Mouse (Mus musculus) ES-CJ7 (cell line): ENCODE measurements around the gene Crct1.
A peak's percentile ranks its signal among the peaks of the same experiment; 100 is the strongest.

Experiments
- DNase-seq: peaks from one replicate; pipeline ENCODE4 v3.0.0; 2011; ENCODE audit warnings: low read depth, low spot score

The Crct1 gene

GRCm38 (mm10) chr3:93015460-93016104, at the start of gene Crct1:
Gene Crct1 (minus strand): TSS chr3:93015687.
- DNase-seq = peak; percentile 22

GRCm38 (mm10) chr3:93052826-93053474, 37.5 kb upstream of the Crct1 start:
- DNase-seq = peak; percentile 68

- peak; percentile 58 for DNase-seq
Observed at GRCm38 (mm10) chr3:93050182-93050581, 34.7 kb upstream of the Crct1 start.

DNA sequence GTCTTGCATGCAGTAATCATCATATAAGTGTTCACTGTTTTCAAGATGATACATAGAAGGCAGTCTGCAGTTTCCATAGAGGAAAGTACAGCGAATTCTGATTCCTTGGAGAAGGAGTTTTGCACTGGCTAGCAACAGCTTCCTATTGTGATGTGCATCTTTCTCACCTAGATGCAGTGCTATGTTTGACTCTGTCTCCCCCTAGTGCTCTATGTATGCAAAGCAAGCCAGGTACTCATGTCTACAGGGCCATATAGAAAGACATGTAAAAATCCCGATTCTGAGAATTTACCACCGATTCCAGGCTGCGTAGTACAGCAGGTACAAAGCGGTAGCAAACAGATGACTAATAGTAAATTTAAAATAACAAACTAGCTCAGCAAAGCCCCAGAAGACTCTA, 16.0 kb upstream of the Crct1 start:
- DNase-seq = peak; percentile 68

DNA sequence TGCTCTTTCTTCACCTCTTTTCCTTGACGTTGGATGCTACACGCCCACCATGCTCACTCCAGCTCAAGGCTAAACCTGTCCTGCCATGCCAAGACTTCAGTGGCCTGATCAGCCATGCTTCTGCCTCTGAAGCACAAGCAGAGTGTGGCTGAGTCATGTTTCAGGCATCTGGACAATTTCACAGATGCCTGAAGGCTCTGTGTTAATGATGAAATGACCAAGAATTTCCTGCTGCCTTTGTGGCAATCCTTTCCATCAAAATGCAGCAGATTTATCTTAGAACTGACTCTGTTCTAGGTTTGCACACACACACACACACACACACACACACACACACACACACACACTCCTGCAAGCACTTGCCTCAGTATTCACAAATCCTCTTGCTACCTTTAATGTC, 10.0 kb upstream of the Crct1 start:
- DNase-seq = no peak

DNA sequence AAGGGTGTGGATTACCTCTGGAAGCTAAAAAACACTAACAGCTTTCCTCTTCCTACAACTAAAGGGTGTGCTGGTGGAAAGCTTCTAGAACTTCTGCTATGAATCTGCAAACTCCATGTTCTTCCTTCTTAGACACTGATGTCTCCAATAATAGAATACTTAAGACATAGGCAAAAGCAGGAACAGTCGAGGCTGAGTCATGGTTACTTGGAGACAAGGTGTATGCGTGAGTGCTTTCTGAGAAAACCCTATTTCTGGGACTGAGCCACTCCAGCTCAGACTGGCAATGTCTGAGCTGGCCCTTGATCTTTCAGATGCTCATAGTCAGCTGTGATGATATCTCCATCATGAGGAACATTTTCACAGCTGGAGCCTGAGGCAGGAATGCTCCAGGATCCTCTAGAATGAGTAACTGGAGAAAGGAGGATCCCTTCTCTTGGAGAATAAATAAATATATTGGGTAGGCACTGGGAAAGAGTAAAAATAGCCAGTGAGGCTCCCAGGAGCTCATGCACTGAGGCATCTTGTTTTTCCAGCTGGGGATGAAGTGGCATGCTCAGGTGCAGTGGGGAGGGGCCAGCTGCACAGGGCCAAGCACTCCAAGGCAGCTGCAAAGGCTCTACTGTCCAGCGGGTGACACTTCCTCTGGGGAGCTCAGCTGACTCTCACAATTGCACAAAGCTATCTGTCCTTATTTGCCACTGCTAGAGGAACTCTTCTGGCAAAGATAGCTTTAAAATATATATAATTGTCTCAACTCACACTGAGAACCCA, 8.1 kb upstream of the Crct1 start:
- DNase-seq = no peak

- no peak for DNase-seq
Observed at GRCm38 (mm10) chr3:93021171-93021570, 5.7 kb upstream of the Crct1 start.

DNA sequence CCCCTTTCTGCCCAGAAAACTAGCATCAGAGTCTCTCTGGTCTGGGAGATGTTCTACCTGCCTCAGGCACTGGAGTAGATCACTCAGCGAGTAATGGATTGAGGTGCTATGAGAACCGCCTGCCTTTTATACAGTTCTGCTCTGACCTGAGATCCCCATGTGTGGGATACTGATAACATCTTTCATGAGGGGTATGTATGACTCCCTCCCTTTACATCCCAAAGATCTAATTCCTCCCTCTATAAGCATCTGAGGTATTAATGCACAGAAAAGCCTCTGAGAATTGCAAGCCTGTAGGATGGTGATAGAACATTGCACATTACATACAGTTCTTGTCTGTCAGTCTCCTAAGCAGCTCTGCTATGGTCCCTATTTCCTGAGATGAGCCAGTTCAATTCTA, 3.5 kb upstream of the Crct1 start, which contains the start of gene Lce1m:
Lce1m (minus strand) TSS at position 101 of the 400 bp plus-strand sequence.
- no peak for DNase-seq

GRCm38 (mm10) chr3:93014871-93015270, 616 bp downstream of the Crct1 start:
- DNase-seq = no peak

GRCm38 (mm10) chr3:93014378-93014801, 1.1 kb downstream of the Crct1 start:
- DNase-seq = peak; percentile 24

DNA sequence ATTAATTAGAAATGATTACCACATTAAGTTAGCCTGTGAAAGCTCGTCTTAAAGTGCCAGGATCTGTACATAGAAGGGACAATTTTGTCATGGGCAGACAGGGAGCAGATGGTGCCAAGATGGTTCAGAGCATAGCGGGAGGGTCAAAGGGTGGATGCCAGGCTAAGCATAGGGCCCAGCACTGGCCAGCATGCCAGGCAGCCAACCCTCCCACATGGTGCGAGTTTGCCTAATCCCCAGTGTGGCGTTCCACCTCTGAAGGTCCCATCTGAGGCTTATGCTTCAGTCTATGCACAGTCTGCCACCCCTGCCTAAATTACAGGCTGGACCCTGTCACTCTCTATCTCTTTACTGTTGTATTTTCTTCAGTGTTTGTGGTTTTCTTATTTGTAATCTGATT, 12.6 kb downstream of the Crct1 start:
- no peak for DNase-seq

DNA sequence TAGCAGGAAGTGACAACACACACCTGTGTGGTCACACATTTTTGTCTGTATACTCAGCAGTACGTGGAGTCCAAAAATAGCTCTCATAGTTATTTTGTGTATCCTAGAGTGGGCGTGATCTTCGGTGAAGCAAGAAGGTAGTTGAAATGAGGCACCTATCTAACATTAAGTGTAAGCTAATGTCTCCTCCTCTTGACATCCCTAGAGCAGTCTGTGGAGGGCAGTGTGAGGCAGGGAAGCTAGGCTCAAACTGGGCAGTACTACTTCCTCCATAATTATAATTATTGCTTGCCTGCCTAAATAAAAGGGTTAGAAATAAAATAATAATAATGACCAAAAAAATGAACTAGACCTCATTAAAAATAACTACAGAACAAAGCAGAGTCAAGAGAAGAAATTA, 14.9 kb downstream of the Crct1 start:
- no peak for DNase-seq

GRCm38 (mm10) chr3:92998691-92999090, 16.8 kb downstream of the Crct1 start:
- peak; percentile 64 for DNase-seq

- DNase-seq = no peak
Observed at GRCm38 (mm10) chr3:92991926-92992325, 23.6 kb downstream of the Crct1 start, which contains the start of gene Lce3f. Gene Lce3f (plus strand): TSS chr3:92992226.

DNA sequence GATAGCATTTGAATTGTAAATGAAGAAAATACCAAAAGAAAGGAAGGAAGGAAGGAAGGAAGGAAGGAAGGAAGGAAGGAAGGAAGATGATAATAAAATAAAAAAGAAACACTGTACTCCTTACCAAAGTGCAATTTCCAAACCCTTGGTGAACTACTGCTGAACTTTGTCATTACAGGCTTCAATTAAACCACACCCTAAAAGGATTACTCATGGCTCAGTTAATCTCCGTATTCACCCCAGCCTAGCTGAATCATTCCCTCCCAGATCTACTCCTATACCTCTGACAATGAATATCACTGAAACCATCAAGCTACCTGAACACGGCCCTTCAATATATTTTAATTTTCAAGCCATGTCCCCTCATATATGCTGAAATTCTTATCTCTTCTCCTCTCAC, 37.0 kb downstream of the Crct1 start:
- DNase-seq = no peak

DNA sequence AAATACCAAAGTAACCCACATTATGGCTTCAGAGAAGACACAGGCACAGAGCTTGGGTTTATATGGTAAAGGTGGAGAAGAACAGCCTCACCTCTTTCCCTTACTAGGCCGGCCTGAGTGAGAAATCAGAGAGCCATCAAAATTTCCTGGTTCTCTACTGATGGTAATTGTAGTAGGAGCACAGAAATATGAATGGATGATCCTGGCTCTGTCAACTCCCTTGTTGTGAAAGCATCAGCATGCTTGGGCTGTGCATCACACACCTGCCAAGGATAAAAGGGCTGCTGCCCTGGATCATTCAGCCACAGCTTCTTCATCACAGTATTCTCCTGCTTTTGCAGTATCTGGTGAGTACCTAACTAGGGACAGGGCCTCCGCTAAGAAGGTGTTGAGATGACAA, 48.7 kb downstream of the Crct1 start, which contains the start of gene Lce3e:
Lce3e (plus strand) TSS at position 301 of the 400 bp plus-strand sequence.
- no peak for DNase-seq
